Mouse (Mus musculus): ENCODE measurements at regions not wholly inside any gene's neighbourhood (a gene's known extent, or its start where the extent isn't known, plus 50 kb on each side); places are given as distances from the start of the nearest gene placed in this dataset.

DNA sequence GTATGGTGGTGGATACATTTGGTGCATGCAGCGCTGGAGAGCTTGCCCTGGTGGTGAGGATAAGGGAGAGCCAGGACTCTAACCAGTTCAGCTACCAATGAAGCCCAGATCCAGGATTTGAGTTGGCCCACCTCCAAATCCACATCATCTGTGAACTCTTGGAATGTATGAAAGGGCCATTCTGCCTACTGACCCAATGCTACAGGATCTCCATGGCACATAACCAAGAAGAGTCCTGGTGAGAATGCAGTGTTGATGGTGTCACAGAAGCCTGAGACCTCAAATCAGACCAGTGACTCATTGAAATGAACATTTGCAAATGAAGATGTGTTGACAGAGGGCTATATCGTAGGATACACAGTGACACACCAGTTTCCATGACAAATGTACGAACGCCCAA lies 121.0 kb upstream of the Slitrk5 start:
- no peak for DNase-seq (ENCODE audit: low spot score in 2 of 2)

DNA sequence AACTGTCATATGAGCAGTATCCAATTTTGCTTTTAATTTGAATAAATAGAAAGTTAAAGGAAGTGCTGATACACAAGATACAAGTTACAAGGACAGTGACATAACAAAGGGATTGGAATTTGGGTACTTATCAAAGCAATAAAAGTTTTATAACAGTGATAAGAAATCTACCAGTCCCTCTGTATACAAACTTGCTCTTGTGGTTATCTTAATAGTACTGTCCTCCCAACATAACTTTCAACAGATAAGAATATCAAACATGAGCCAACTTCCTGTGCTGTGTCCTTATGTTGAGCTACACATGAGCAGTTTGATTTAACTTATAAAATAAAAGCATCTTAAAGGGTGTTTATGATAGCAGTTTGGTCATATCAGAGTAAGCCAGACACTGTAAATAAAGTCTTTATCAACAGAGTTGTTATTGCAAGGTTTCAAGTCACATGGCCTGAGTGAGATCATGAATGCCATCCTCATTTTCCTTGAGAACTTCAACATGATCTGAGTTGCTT lies 105.5 kb upstream of the Slitrk5 start:
- DNase-seq (ENCODE audit: low spot score in 2 of 2) = no peak

DNA sequence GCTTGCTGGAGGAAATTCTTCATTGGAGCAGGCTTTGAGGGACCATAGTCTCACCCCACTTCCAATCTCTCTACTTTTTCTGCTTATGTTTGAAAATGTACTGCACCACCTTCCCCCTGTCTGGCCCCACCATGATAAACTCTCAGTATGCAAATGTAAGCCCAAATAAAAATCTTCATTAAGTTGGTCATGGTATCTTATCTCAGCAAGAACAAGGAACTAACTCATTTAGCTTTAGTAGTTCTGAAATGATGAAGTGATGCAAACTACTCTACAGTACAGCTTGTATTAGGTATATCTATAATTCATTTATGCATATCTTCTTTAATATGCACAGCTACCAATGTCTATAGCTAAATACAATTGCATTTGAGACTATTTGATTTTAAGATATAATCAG lies 97.4 kb upstream of the Slitrk5 start:
- no peak for DNase-seq (ENCODE audit: low spot score in 2 of 2)

DNA sequence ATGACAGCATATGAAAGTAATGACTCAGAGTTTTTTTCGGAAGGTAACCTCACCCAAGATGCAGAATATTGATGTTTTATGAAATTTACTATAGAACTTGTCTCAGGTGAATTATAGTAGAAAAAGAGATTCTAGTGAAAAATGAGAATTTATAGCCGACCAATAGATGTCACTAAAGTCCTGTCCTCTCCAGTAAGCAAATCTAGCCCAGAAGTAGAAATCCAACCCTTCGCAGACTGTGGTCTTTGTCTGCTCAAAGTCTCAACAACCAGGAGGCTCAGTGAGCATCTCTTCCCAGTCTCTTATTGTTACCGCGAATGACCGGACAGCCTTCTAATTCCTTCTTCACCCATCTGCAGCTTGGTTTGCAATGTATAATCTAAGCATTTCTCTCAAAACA lies 91.8 kb upstream of the Slitrk5 start:
- DNase-seq (ENCODE audit: low spot score in 2 of 2) = peak in 1 of 2 experiments; percentile 21

DNA sequence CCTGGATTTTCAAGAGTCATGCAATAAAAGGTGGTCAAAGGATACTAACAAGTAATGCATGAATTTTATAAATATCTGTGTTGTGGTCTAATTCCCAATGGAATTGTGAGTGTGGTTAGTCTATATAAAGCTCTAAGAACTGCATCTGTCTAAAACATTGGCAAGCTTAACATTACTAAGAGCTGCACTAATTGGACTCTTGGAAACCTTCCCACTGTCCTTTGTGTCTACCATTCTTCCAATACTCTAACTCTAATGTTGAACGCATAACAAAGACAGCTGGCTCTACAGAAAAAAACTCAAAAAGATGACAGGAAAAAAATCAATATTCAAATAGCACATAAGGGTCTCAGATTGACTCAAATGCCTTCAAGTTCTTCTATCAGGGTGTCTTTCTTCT lies 58.1 kb upstream of the Slitrk5 start:
- no peak for DNase-seq (ENCODE audit: low spot score in 2 of 2)

DNA sequence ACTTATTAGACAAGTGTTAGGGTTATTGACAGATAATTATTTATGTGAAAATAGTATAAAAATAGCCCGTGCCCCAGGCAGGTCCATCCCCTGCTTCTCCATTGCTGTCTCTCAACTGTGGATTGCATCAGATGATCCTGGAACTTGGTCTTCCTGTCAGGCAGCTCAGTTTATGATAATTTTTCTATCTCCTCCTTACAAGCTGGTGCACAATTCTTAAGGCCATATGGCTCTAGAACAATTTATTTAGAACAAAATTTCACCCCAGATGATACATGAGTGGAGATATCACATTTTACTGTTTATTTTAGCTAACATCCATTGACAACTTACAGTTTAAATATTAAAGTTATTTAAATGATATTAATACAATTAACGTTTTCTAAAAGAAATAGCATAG lies 54.1 kb upstream of the Slitrk5 start:
- no peak for DNase-seq (ENCODE audit: low spot score in 2 of 2)

Measured in frontal cortex, postnatal 36 days (tissue).